Mouse (Mus musculus): ENCODE data around the gene Fbxo36. TPM values are rescaled to one million over a fixed set of nuclear protein-coding genes. Genes with fewer than 3 reads are reported as not detected.
A peak's percentile ranks its signal among the peaks of the same experiment; 100 is the strongest.

Gene Fbxo36
- polyA plus RNA-seq, 1 experiment = 201 TPM

GRCm38 (mm10) chr1:84881248-84882065 lies 41.8 kb downstream of the Fbxo36 start:
- H3K27me3 ChIP-seq (ENCODE audit: control insufficient read depth, insufficient read depth, low read length) = no peaks in the 10 kb centered on the region
- H3K27ac ChIP-seq (ENCODE audit: control insufficient read depth, insufficient read depth, low read depth, low read length) = 0 out of 2 replicates have a peak overlapping the region, but pooled peaks have one; percentile 56
- TF ChIP-seq POLR2A (IDR thresholded peaks at IDR 0.05; ENCODE audit: control insufficient read depth, low read depth, low read length) (no peak), CTCF (IDR thresholded peaks at IDR 0.05; ENCODE audit: control insufficient read depth, insufficient read depth, insufficient replicate concordance, low read depth, low read length) (peak; percentile 29; the same call in 1 of the 2 replicates)
- no peaks in the 10 kb centered on the region for H3K36me3 ChIP-seq (ENCODE audit: control insufficient read depth, insufficient read depth, low read length)
- H3K4me3 ChIP-seq (ENCODE audit: control insufficient read depth, low read depth, low read length) = no peak overlapping the region
- H3K4me1 ChIP-seq (ENCODE audit: control insufficient read depth, insufficient read depth, low read length) = peaks cover 2% of the 10 kb centered on the region; the same call in 1 of the 2 replicates

DNA sequence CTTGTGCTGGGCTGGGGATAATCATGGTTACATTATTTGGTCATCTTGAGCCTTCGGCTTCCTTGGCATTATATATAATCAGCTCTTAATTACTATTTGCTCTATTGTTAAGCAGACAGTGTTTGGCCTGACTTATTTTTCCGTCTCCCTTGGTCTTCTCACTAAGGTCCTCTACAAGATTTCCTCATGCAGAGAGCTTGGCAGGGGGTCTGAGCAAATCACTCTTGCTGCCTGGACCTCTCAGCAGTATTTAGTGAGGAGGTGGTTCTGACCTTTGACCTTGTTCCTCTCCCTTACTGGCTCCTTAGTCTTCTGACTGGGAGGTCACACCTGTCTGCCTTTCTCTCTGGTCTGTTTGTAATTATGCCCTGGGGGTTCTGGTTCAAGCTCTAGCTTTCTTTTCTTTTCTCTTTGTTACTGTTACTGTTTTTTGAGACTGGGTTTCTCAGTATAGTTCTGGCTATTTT lies 42.5 kb downstream of the Fbxo36 start:
- H3K27me3 ChIP-seq (ENCODE audit: control insufficient read depth, insufficient read depth, low read length) = no peaks in the 10 kb centered on the region
- no peak for TF ChIP-seq CTCF (IDR thresholded peaks at IDR 0.05; ENCODE audit: control insufficient read depth, insufficient read depth, insufficient replicate concordance, low read depth, low read length)
- no peak for TF ChIP-seq POLR2A (IDR thresholded peaks at IDR 0.05; ENCODE audit: control insufficient read depth, low read depth, low read length)
- peaks cover 2% of the 10 kb centered on the region; the same call in 1 of the 2 replicates for H3K4me1 ChIP-seq (ENCODE audit: control insufficient read depth, insufficient read depth, low read length)
- no peak overlapping the region; the same call in 1 of the 2 replicates for H3K27ac ChIP-seq (ENCODE audit: control insufficient read depth, insufficient read depth, low read depth, low read length)
- H3K36me3 ChIP-seq (ENCODE audit: control insufficient read depth, insufficient read depth, low read length) = no peaks in the 10 kb centered on the region
- no peak overlapping the region for H3K4me3 ChIP-seq (ENCODE audit: control insufficient read depth, low read depth, low read length)

- H3K4me1 ChIP-seq (ENCODE audit: control insufficient read depth, insufficient read depth, low read length) = peaks cover 2% of the 10 kb centered on the region; the same call in 1 of the 2 replicates
- no peak overlapping the region for H3K27ac ChIP-seq (ENCODE audit: control insufficient read depth, insufficient read depth, low read depth, low read length)
- TF ChIP-seq POLR2A (IDR thresholded peaks at IDR 0.05; ENCODE audit: control insufficient read depth, low read depth, low read length) (no peak), CTCF (IDR thresholded peaks at IDR 0.05; ENCODE audit: control insufficient read depth, insufficient read depth, insufficient replicate concordance, low read depth, low read length) (no peak)
- H3K36me3 ChIP-seq (ENCODE audit: control insufficient read depth, insufficient read depth, low read length) = no peaks in the 10 kb centered on the region
- H3K4me3 ChIP-seq (ENCODE audit: control insufficient read depth, low read depth, low read length) = no peak overlapping the region
- H3K27me3 ChIP-seq (ENCODE audit: control insufficient read depth, insufficient read depth, low read length) = no peaks in the 10 kb centered on the region
These were observed 43.3 kb downstream of the Fbxo36 start for GRCm38 (mm10) chr1:84882937-84883336.

DNA sequence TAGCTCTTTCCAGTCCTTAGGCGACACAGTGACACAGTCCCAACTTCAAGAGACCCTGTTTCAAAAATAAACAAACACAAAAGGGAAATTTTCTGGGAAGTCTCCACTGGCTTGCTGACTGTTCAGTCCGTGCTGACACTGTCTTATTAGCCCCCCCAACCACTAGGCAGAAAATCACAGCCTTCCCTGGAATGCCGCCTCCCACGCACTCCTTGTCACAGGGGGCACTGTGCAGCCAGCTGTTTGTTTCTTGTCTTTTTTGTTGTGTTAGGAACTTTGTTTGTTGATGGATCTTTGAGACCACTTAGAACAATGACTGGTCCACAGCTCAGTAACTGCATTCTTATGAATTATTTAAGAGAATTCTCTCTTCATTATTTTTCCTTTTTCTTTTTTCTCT lies 44.2 kb downstream of the Fbxo36 start:
- H3K4me1 ChIP-seq (ENCODE audit: control insufficient read depth, insufficient read depth, low read length) = peaks cover 2% of the 10 kb centered on the region; the same call in 1 of the 2 replicates
- H3K36me3 ChIP-seq (ENCODE audit: control insufficient read depth, insufficient read depth, low read length) = no peaks in the 10 kb centered on the region
- no peak for TF ChIP-seq CTCF (IDR thresholded peaks at IDR 0.05; ENCODE audit: control insufficient read depth, insufficient read depth, insufficient replicate concordance, low read depth, low read length)
- no peak for TF ChIP-seq POLR2A (IDR thresholded peaks at IDR 0.05; ENCODE audit: control insufficient read depth, low read depth, low read length)
- no peak overlapping the region for H3K4me3 ChIP-seq (ENCODE audit: control insufficient read depth, low read depth, low read length)
- no peaks in the 10 kb centered on the region for H3K27me3 ChIP-seq (ENCODE audit: control insufficient read depth, insufficient read depth, low read length)
- H3K27ac ChIP-seq (ENCODE audit: control insufficient read depth, insufficient read depth, low read depth, low read length) = no peak overlapping the region

GRCm38 (mm10) chr1:84885174-84885573 lies 45.5 kb downstream of the Fbxo36 start:
- Histone ChIP-seq H3K4me1 (ENCODE audit: control insufficient read depth, insufficient read depth, low read length) (peaks cover 2% of the 10 kb centered on the region; the same call in 1 of the 2 replicates), H3K36me3 (ENCODE audit: control insufficient read depth, insufficient read depth, low read length) (no peaks in the 10 kb centered on the region), H3K27me3 (ENCODE audit: control insufficient read depth, insufficient read depth, low read length) (no peaks in the 10 kb centered on the region), H3K4me3 (ENCODE audit: control insufficient read depth, low read depth, low read length) (no peak overlapping the region), H3K27ac (ENCODE audit: control insufficient read depth, insufficient read depth, low read depth, low read length) (no peak overlapping the region)
- TF ChIP-seq POLR2A (IDR thresholded peaks at IDR 0.05; ENCODE audit: control insufficient read depth, low read depth, low read length) (no peak), CTCF (IDR thresholded peaks at IDR 0.05; ENCODE audit: control insufficient read depth, insufficient read depth, insufficient replicate concordance, low read depth, low read length) (no peak)

DNA sequence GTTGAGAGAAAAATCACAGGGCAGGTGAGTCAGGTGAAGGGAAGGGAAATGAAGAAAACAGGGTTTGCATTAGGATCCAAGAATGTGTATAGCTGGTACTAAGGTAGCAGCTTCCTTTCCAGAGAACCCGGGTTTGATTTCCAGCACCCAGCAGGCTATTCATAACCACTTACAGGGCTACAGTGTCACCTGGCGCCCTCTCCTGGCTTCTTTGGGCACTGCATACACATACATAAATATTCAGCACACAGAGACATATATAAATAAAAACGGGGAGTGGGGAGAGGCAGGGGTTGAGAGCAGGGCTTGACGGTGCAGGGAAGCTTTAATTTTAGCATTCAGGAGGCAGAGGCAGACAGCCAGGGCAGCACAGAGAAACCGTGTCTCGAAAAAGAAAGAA lies 46.3 kb downstream of the Fbxo36 start:
- Histone ChIP-seq H3K27me3 (ENCODE audit: control insufficient read depth, insufficient read depth, low read length) (no peaks in the 10 kb centered on the region), H3K4me3 (ENCODE audit: control insufficient read depth, low read depth, low read length) (no peak overlapping the region), H3K36me3 (ENCODE audit: control insufficient read depth, insufficient read depth, low read length) (no peaks in the 10 kb centered on the region), H3K27ac (ENCODE audit: control insufficient read depth, insufficient read depth, low read depth, low read length) (no peak overlapping the region), H3K4me1 (ENCODE audit: control insufficient read depth, insufficient read depth, low read length) (peaks cover 2% of the 10 kb centered on the region; the same call in 1 of the 2 replicates)
- TF ChIP-seq CTCF (IDR thresholded peaks at IDR 0.05; ENCODE audit: control insufficient read depth, insufficient read depth, insufficient replicate concordance, low read depth, low read length) (peak; percentile 31; the same call in 1 of the 2 replicates), POLR2A (IDR thresholded peaks at IDR 0.05; ENCODE audit: control insufficient read depth, low read depth, low read length) (no peak)

DNA sequence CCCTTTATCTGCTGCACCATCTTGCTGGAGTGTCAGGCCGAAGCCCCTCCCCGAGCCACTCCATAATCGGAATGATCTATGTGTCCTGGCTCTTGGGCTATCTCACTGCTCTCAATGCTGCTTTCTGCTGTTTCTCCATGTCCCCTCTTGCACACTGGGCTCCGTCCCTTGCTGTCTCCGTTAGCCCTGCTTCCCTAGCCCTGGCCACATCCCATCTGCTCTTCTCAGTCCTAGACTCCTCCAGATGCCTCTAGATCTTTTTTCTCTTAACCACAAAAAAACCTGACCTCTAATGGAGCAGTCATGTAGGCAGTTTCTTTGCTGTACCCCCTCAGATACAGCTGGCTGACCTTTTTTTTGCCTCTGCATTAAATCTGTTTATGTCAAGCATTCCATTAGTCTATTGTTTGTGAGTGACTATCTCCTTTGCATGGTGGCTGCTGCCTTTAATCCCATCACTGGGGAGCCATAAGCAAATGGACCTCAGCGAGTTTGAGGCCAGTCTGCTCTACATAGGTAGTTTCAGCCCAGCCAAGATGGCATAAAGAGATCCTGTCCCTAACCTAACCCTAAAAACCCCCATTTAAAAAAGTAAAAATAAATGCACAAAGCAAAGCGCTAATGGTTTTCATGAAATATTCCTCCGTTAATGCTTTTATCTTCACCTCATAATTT lies 49.8 kb downstream of the Fbxo36 start:
- Histone ChIP-seq H3K36me3 (ENCODE audit: control insufficient read depth, insufficient read depth, low read length) (no peaks in the 10 kb centered on the region), H3K27me3 (ENCODE audit: control insufficient read depth, insufficient read depth, low read length) (no peaks in the 10 kb centered on the region), H3K4me3 (ENCODE audit: control insufficient read depth, low read depth, low read length) (no peak overlapping the region), H3K27ac (ENCODE audit: control insufficient read depth, insufficient read depth, low read depth, low read length) (no peak overlapping the region), H3K4me1 (ENCODE audit: control insufficient read depth, insufficient read depth, low read length) (no peaks in the 10 kb centered on the region)
- TF ChIP-seq POLR2A (IDR thresholded peaks at IDR 0.05; ENCODE audit: control insufficient read depth, low read depth, low read length) = no peak
- no peak for TF ChIP-seq CTCF (IDR thresholded peaks at IDR 0.05; ENCODE audit: control insufficient read depth, insufficient read depth, insufficient replicate concordance, low read depth, low read length)
